Mouse (Mus musculus) liver, embryonic 14.5 days (tissue): ENCODE results near the gene Slfn8. TPM values are rescaled to one million over a fixed set of nuclear protein-coding genes. Genes with fewer than 3 reads are reported as not detected.

ENCODE experiments used
- ATAC-seq: fragments of 200-750 bp; cut with Nextera tagmentation; 2 replicates; pipeline ENCODE4 v1.8.0; 2017; ENCODE audit warnings: moderate number of reproducible peaks, mild to moderate bottlenecking, moderate library complexity; ENCODE audit not compliant: insufficient read depth
- DNase-seq, 3 experiments: peaks; one replicate each; pipeline ENCODE4 v3.0.0-alpha.2; 2012 to 2013; ENCODE audit warnings: low read depth in 3 of 3, low spot score in 3 of 3
- H3K27ac ChIP-seq: fragments of 300-500 bp; sonication (generic); 2 replicates; pipeline ENCODE4 v1.5.1; 2014; ENCODE audit warnings: moderate library complexity, mild to moderate bottlenecking, control low read depth, inconsistent platforms
- H3K27me3 ChIP-seq: fragments of 300-500 bp; sonication (generic); 2 replicates; pipeline ENCODE4 v1.6.1; 2014; ENCODE audit warnings: mild to moderate bottlenecking, low read length, moderate library complexity; ENCODE audit not compliant: control insufficient read depth, insufficient read depth
- H3K36me3 ChIP-seq: fragments of 300-500 bp; sonication (generic); replicated peaks from 2 replicates; pipeline ENCODE4 v1.6.1; 2014; ENCODE audit warnings: low read depth; ENCODE audit not compliant: control insufficient read depth, insufficient read depth
- H3K4me1 ChIP-seq, 2 experiments: fragments of 200-500 bp in 1 of 2; fragments of 300-500 bp in 1 of 2; sonication (generic) in 1 of 2; replicated peaks; 2 replicates each; pipeline ENCODE4 v1.6.1; 2012 to 2014; ENCODE audit warnings: antibody characterized with exemption in 1 of 2, inconsistent platforms in 1 of 2, low read length in 1 of 2; ENCODE audit not compliant: control insufficient read depth in 2 of 2, insufficient read depth in 2 of 2
- H3K4me2 ChIP-seq: fragments of 300-500 bp; sonication (generic); 2 replicates; pipeline ENCODE4 v1.6.1; 2014; ENCODE audit warnings: low read depth, mild to moderate bottlenecking, control low read depth, moderate library complexity
- H3K4me3 ChIP-seq, 2 experiments: fragments of 200-500 bp in 1 of 2; fragments of 300-500 bp in 1 of 2; sonication (generic) in 1 of 2; 2 replicates each; pipeline ENCODE4 v1.5.1; 2012 to 2014; ENCODE audit warnings: low read depth in 2 of 2, low read length in 2 of 2, mild to moderate bottlenecking in 2 of 2, control low read depth in 1 of 2, inconsistent platforms in 1 of 2, moderate library complexity in 1 of 2; ENCODE audit not compliant: insufficient read depth in 1 of 2
- H3K9ac ChIP-seq: fragments of 300-500 bp; sonication (generic); replicated peaks from 2 replicates; pipeline ENCODE4 v1.6.1; 2014; ENCODE audit warnings: mild to moderate bottlenecking, control low read depth, moderate library complexity
- H3K9me3 ChIP-seq: fragments of 300-500 bp; sonication (generic); 2 replicates; pipeline ENCODE4 v1.6.1; 2016; ENCODE audit warnings: low read length, mixed read lengths; ENCODE audit not compliant: control insufficient read depth
- CTCF ChIP-seq: IDR thresholded peaks from 2 replicates; pipeline ENCODE4 v1.5.1; 2016; ENCODE audit warnings: antibody characterized with exemption, low read depth, control low read depth
- EP300 ChIP-seq: IDR thresholded peaks from 2 replicates; pipeline ENCODE4 v1.6.1; 2016; ENCODE audit warnings: antibody characterized with exemption, low read depth
- WGBS: fragments of 180-500 bp; shearing (Covaris S2); extraction: QIAGEN DNeasy Blood & Tissue Kit; methylation state at CpG from one replicate; pipeline ENCODE4 v1.1.7; 2014; ENCODE audit not compliant: insufficient replicate concordance; 5-methylcytosine and 5-hydroxymethylcytosine counted together
- polyA plus RNA-seq, 2 experiments: library from polyadenylated mRNA; depleted of rRNA in 1 of 2; stranded (reverse) in 1 of 2; unstranded in 1 of 2; fragments of >200 nt; fragmentation: Nextera tagmentation in 1 of 2; extraction: Ambion mirVana in 1 of 2; gene quantifications; 2 replicates each; pipeline versions ENCODE4 v1.2.1 to v1.2.3; 2012 to 2014

Gene Slfn8
- polyA plus RNA-seq, 2 experiments = 0.18 to 0.22 TPM

- DNase-seq (no peak), ATAC-seq (no peak)
- no peak within 1 kb of the TSS for H3K4me2 ChIP-seq
- no peak for TF ChIP-seq EP300
- TF ChIP-seq CTCF = no peak
- H3K27ac ChIP-seq = no peak within 1 kb of the TSS
- no peak within 1 kb of the TSS for H3K9ac ChIP-seq
- H3K9me3 ChIP-seq = no peaks in the 10 kb centered on the region
- H3K4me3 ChIP-seq = peak within 1 kb of the TSS; percentile 23 to 39
- H3K36me3 ChIP-seq = no peaks in the 10 kb centered on the region
- 50% methylated on average over 2 of the region's 2 CpGs for WGBS
- H3K4me1 ChIP-seq = no peaks in the 10 kb centered on the region
- H3K27me3 ChIP-seq = no peaks in the 10 kb centered on the region
These were observed 44.3 kb upstream of the Slfn8 start, which contains the start of gene Slfn2 for GRCm38 (mm10) chr11:83064946-83065345. TSS of gene Slfn2 (plus strand) at chr11:83065112.

- no peak overlapping the region for H3K4me2 ChIP-seq
These were observed 43.3 kb upstream of the Slfn8 start for GRCm38 (mm10) chr11:83063941-83064349.

GRCm38 (mm10) chr11:83063126-83063525 lies 42.5 kb upstream of the Slfn8 start:
- WGBS = 28% methylated on average over 4 of the region's 4 CpGs
- H3K9ac ChIP-seq = no peak overlapping the region
- no peak overlapping the region for H3K27ac ChIP-seq
- H3K4me3 ChIP-seq = no peak overlapping the region
- no peaks in the 10 kb centered on the region for H3K36me3 ChIP-seq
- TF ChIP-seq EP300 (no peak), CTCF (no peak)
- no peaks in the 10 kb centered on the region for H3K4me1 ChIP-seq
- H3K9me3 ChIP-seq = no peaks in the 10 kb centered on the region
- H3K27me3 ChIP-seq = no peaks in the 10 kb centered on the region
- ATAC-seq (no peak), DNase-seq (no peak)
- no peak overlapping the region for H3K4me2 ChIP-seq

More at GRCm38 (mm10) chr11:83063941-83064349, 43.3 kb upstream of the Slfn8 start:
- ATAC-seq (no peak), DNase-seq (no peak)
- TF ChIP-seq CTCF = no peak
- TF ChIP-seq EP300 = no peak
- no peaks in the 10 kb centered on the region for H3K36me3 ChIP-seq
- H3K4me1 ChIP-seq = no peaks in the 10 kb centered on the region
- H3K9me3 ChIP-seq = no peaks in the 10 kb centered on the region
- H3K27me3 ChIP-seq = no peaks in the 10 kb centered on the region
- H3K9ac ChIP-seq = no peak overlapping the region
- 25% methylated on average over 3 of the region's 3 CpGs for WGBS
- no peak overlapping the region for H3K27ac ChIP-seq
- H3K4me3 ChIP-seq = no peak overlapping the region

GRCm38 (mm10) chr11:83061806-83062205 lies 41.2 kb upstream of the Slfn8 start:
- DNase-seq = no peak
- H3K9me3 ChIP-seq = no peaks in the 10 kb centered on the region
- no peak overlapping the region for H3K4me2 ChIP-seq
- H3K36me3 ChIP-seq = no peaks in the 10 kb centered on the region
- H3K27ac ChIP-seq = no peak overlapping the region
- H3K9ac ChIP-seq = no peak overlapping the region
- H3K4me1 ChIP-seq = no peaks in the 10 kb centered on the region
- no peak for ATAC-seq
- 61% methylated on average over 7 of the region's 7 CpGs for WGBS
- TF ChIP-seq CTCF (no peak), EP300 (no peak)
- no peaks in the 10 kb centered on the region for H3K27me3 ChIP-seq
- H3K4me3 ChIP-seq = no peak overlapping the region

GRCm38 (mm10) chr11:83060412-83061020 lies 39.9 kb upstream of the Slfn8 start:
- no peaks in the 10 kb centered on the region for H3K4me1 ChIP-seq
- DNase-seq (no peak), ATAC-seq (no peak)
- no peak overlapping the region for H3K4me2 ChIP-seq
- no peak overlapping the region for H3K4me3 ChIP-seq
- H3K27me3 ChIP-seq = no peaks in the 10 kb centered on the region
- no peaks in the 10 kb centered on the region for H3K9me3 ChIP-seq
- H3K36me3 ChIP-seq = no peaks in the 10 kb centered on the region
- H3K27ac ChIP-seq = no peak overlapping the region
- TF ChIP-seq EP300 (no peak), CTCF (no peak)
- no peak overlapping the region for H3K9ac ChIP-seq
- 68% methylated on average over 5 of the region's 5 CpGs for WGBS
